ENCODE assay signal across 11 mouse cellular contexts in the genomic region with DNA sequence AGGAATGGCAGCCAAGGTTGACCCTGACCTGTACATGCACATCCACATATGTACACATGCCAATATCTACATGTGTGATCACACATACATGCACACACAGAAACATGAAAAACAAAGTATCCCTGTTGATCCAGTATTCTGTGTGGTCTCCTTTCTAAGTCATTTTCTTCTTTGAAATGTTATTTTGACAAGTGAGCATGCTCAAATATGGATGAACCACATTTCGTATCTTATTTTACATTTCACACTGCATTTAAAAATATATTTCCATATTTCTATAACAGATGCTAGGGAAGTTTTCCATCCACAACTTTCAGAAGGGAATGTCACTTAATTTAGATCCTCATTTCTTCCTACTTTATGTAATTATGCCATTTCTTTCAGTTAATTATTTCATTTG.
"Had no signal": no experiment of that assay in that cellular context is flagged by ENCODE, and none has a peak within 500 bp of the region (broad histone marks: within the 10 kb centered on the region; RNA-seq: fewer than 3 reads in every experiment).

No protein-coding gene starts in this region.

- ATAC-seq: liver, postnatal 0 days; midbrain, embryonic 13.5 days had no signal

- H3K27me3 ChIP-seq: limb, embryonic 15.5 days; liver, embryonic 13.5 days; lung, embryonic 15.5 days; midbrain, embryonic 13.5 days; stomach, embryonic 15.5 days had no signal

- H3K36me3 ChIP-seq: limb, embryonic 15.5 days; liver, embryonic 13.5 days; lung, embryonic 15.5 days; midbrain, embryonic 13.5 days; stomach, embryonic 15.5 days had no signal

- H3K27ac ChIP-seq: kidney, postnatal 0 days; limb, embryonic 15.5 days; liver, embryonic 13.5 days; lung, embryonic 15.5 days; midbrain, embryonic 13.5 days; stomach, embryonic 15.5 days had no signal

- H3K4me2 ChIP-seq: limb, embryonic 15.5 days; liver, embryonic 13.5 days; lung, embryonic 15.5 days; midbrain, embryonic 13.5 days; stomach, embryonic 15.5 days had no signal

- DNase-seq: kidney, adult 9 months; kidney, postnatal 36 days; liver, embryonic 13.5 days; liver, postnatal 0 days; right cerebral cortex, postnatal 14 days; thymus, postnatal 36 days had no signal

- H3K9me3 ChIP-seq: limb, embryonic 15.5 days; liver, embryonic 13.5 days; lung, embryonic 15.5 days; midbrain, embryonic 13.5 days; stomach, embryonic 15.5 days had no signal

- H3K4me1 ChIP-seq: limb, embryonic 15.5 days; liver, embryonic 13.5 days; lung, embryonic 15.5 days; midbrain, embryonic 13.5 days; stomach, embryonic 15.5 days had no signal

- H3K4me3 ChIP-seq: limb, embryonic 15.5 days; liver, embryonic 13.5 days; lung, embryonic 15.5 days; midbrain, embryonic 13.5 days; stomach, embryonic 15.5 days had no signal

- H3K9ac ChIP-seq: limb, embryonic 15.5 days; liver, embryonic 13.5 days; liver, postnatal 0 days; lung, embryonic 15.5 days; midbrain, embryonic 13.5 days; stomach, embryonic 15.5 days had no signal
